Mouse (Mus musculus) forebrain, embryonic 16.5 days (tissue): Measurements from ENCODE around the gene Rps12. TPM values are rescaled to one million over a fixed set of nuclear protein-coding genes. Genes with fewer than 3 reads are reported as not detected.

ENCODE experiments used
- ATAC-seq: fragments of 200-750 bp; cut with Nextera tagmentation; 2 replicates; pipeline ENCODE4 v1.8.0; 2017; ENCODE audit warnings: mild to moderate bottlenecking, moderate library complexity
- H3K27ac ChIP-seq: fragments of 300-500 bp; sonication (generic); 2 replicates; pipeline ENCODE4 v1.5.1; 2014; ENCODE audit warnings: low read length, control low read depth
- H3K27me3 ChIP-seq: fragments of 300-500 bp; sonication (generic); replicated peaks from 2 replicates; pipeline ENCODE4 v1.6.1; 2014; ENCODE audit warnings: low read length; ENCODE audit not compliant: control insufficient read depth, insufficient read depth
- H3K36me3 ChIP-seq: fragments of 300-500 bp; sonication (generic); 2 replicates; pipeline ENCODE4 v1.6.1; 2014; ENCODE audit not compliant: control insufficient read depth, insufficient read depth
- H3K4me1 ChIP-seq: fragments of 300-500 bp; sonication (generic); replicated peaks from 2 replicates; pipeline ENCODE4 v1.6.1; 2014; ENCODE audit warnings: low read length; ENCODE audit not compliant: control insufficient read depth, insufficient read depth
- H3K4me2 ChIP-seq: fragments of 300-500 bp; sonication (generic); 2 replicates; pipeline ENCODE4 v1.6.1; 2014; ENCODE audit warnings: mild to moderate bottlenecking, low read length, control low read depth
- H3K4me3 ChIP-seq: fragments of 300-500 bp; sonication (generic); replicated peaks from 2 replicates; pipeline ENCODE4 v1.5.1; 2014; ENCODE audit warnings: mild to moderate bottlenecking, low read length, control low read depth
- H3K9ac ChIP-seq: fragments of 300-500 bp; sonication (generic); replicated peaks from 2 replicates; pipeline ENCODE4 v1.6.1; 2014; ENCODE audit warnings: low read depth, low read length, control low read depth
- H3K9me3 ChIP-seq: fragments of 300-500 bp; sonication (generic); 2 replicates; pipeline ENCODE4 v1.6.1; 2016; ENCODE audit warnings: low read length; ENCODE audit not compliant: control insufficient read depth
- WGBS: fragments of 180-500 bp; shearing (Covaris S2); extraction: QIAGEN DNeasy Blood & Tissue Kit; methylation state at CpG from one replicate; pipeline ENCODE4 v1.1.7; 2014; 5-methylcytosine and 5-hydroxymethylcytosine counted together
- polyA plus RNA-seq: library from polyadenylated mRNA; unstranded; fragments of >200 nt; fragmentation: Nextera tagmentation; extraction: Ambion mirVana; gene quantifications from 2 replicates; pipeline ENCODE4 v1.2.1, GENCODE M21; 2015

Rps12 gene
- polyA plus RNA-seq, 1 experiment from 2014 or later = 105 TPM

- no peak overlapping the region for H3K27ac ChIP-seq
- H3K36me3 ChIP-seq = peaks cover 3% of the 10 kb centered on the region
- no peaks in the 10 kb centered on the region for H3K9me3 ChIP-seq
- no peaks in the 10 kb centered on the region for H3K27me3 ChIP-seq
- no peak overlapping the region for H3K9ac ChIP-seq
- no peak for ATAC-seq
- no peak overlapping the region for H3K4me2 ChIP-seq
- whole genome bisulfite sequencing = 45% methylated on average over 4 of the region's 4 CpGs
- no peak overlapping the region for H3K4me3 ChIP-seq
- H3K4me1 ChIP-seq = no peaks in the 10 kb centered on the region
Observed at GRCm38 (mm10) chr10:23806201-23806600, 19.1 kb upstream of the Rps12 start.

GRCm38 (mm10) chr10:23804665-23805064, 17.6 kb upstream of the Rps12 start:
- no peak for ATAC-seq
- Histone ChIP-seq H3K9ac (no peak overlapping the region), H3K4me3 (no peak overlapping the region), H3K9me3 (no peaks in the 10 kb centered on the region), H3K27me3 (no peaks in the 10 kb centered on the region), H3K4me1 (no peaks in the 10 kb centered on the region), H3K36me3 (peaks cover 3% of the 10 kb centered on the region), H3K4me2 (no peak overlapping the region), H3K27ac (no peak overlapping the region)
- 69% methylated on average over 3 of the region's 3 CpGs for WGBS

- no peaks in the 10 kb centered on the region for H3K27me3 ChIP-seq
- no peak for ATAC-seq
- no peak overlapping the region for H3K4me2 ChIP-seq
- no peaks in the 10 kb centered on the region for H3K9me3 ChIP-seq
- H3K36me3 ChIP-seq = peaks cover 3% of the 10 kb centered on the region
- peaks cover 5% of the 10 kb centered on the region for H3K4me1 ChIP-seq
- WGBS = 69% methylated on average over 3 of the region's 3 CpGs
- no peak overlapping the region for H3K4me3 ChIP-seq
- H3K9ac ChIP-seq = no peak overlapping the region
- H3K27ac ChIP-seq = no peak overlapping the region
Observed at GRCm38 (mm10) chr10:23802911-23803310, 15.8 kb upstream of the Rps12 start.

GRCm38 (mm10) chr10:23799933-23800332, 12.9 kb upstream of the Rps12 start:
- Histone ChIP-seq H3K27ac (no peak overlapping the region), H3K27me3 (no peaks in the 10 kb centered on the region), H3K4me2 (no peak overlapping the region), H3K4me3 (no peak overlapping the region), H3K9ac (no peak overlapping the region), H3K4me1 (peaks cover 17% of the 10 kb centered on the region), H3K36me3 (peaks cover 3% of the 10 kb centered on the region), H3K9me3 (no peaks in the 10 kb centered on the region)
- no peak for ATAC-seq
- WGBS = 40% methylated on average over 3 of the region's 3 CpGs

- Histone ChIP-seq H3K27me3 (no peaks in the 10 kb centered on the region), H3K27ac (no peak overlapping the region), H3K4me3 (peak overlapping the region; percentile 22), H3K4me2 (peak overlapping the region; percentile 66), H3K4me1 (peaks cover 17% of the 10 kb centered on the region), H3K9ac (no peak overlapping the region), H3K9me3 (no peaks in the 10 kb centered on the region), H3K36me3 (no peaks in the 10 kb centered on the region; the same call in 1 of the 2 replicates)
- 76% methylated on average over 1 of the region's 1 CpGs for WGBS
- no peak for ATAC-seq
Observed at GRCm38 (mm10) chr10:23798142-23798541, 11.1 kb upstream of the Rps12 start.

GRCm38 (mm10) chr10:23797606-23798005, 10.5 kb upstream of the Rps12 start:
- peak; percentile 29 for ATAC-seq
- H3K9me3 ChIP-seq = no peaks in the 10 kb centered on the region
- H3K4me1 ChIP-seq = peaks cover 17% of the 10 kb centered on the region
- H3K4me2 ChIP-seq = peak overlapping the region; percentile 66
- peak overlapping the region; percentile 76 for H3K4me3 ChIP-seq
- no peaks in the 10 kb centered on the region for H3K27me3 ChIP-seq
- peak overlapping the region; percentile 92 for H3K9ac ChIP-seq
- no peaks in the 10 kb centered on the region; the same call in 1 of the 2 replicates for H3K36me3 ChIP-seq
- 3% methylated on average over 3 of the region's 3 CpGs for WGBS
- H3K27ac ChIP-seq = no peak overlapping the region

- Histone ChIP-seq H3K4me2 (peak within 1 kb of the TSS; percentile 66), H3K4me3 (peak within 1 kb of the TSS; percentile 76), H3K27ac (peak within 1 kb of the TSS; percentile 34), H3K36me3 (no peaks in the 10 kb centered on the region; the same call in 1 of the 2 replicates), H3K9ac (peak within 1 kb of the TSS; percentile 92), H3K4me1 (peaks cover 17% of the 10 kb centered on the region), H3K9me3 (no peaks in the 10 kb centered on the region), H3K27me3 (no peaks in the 10 kb centered on the region)
- ATAC-seq = peak; percentile 78
- WGBS = 2% methylated on average over 43 of the region's 43 CpGs
Observed at GRCm38 (mm10) chr10:23796551-23797503, 9.8 kb upstream of the Rps12 start, which contains the start of gene Slc18b1. TSS of gene Slc18b1 (plus strand) at chr10:23796986.

GRCm38 (mm10) chr10:23795871-23796520, 8.9 kb upstream of the Rps12 start:
- peak overlapping the region; percentile 76 for H3K4me3 ChIP-seq
- no peaks in the 10 kb centered on the region for H3K27me3 ChIP-seq
- no peaks in the 10 kb centered on the region for H3K36me3 ChIP-seq
- H3K27ac ChIP-seq = no peak overlapping the region
- no peaks in the 10 kb centered on the region for H3K9me3 ChIP-seq
- peak overlapping the region; percentile 92 for H3K9ac ChIP-seq
- H3K4me2 ChIP-seq = peak overlapping the region; percentile 66
- peaks cover 17% of the 10 kb centered on the region for H3K4me1 ChIP-seq
- peak; percentile 7; the same call in 1 of the 2 replicates for ATAC-seq
- 41% methylated on average over 9 of the region's 9 CpGs for WGBS

- Histone ChIP-seq H3K4me3 (peak overlapping the region; percentile 91), H3K4me2 (peak overlapping the region; percentile 77), H3K27me3 (no peaks in the 10 kb centered on the region), H3K9ac (peak overlapping the region; percentile 53), H3K36me3 (peaks cover 20% of the 10 kb centered on the region), H3K4me1 (peaks cover 24% of the 10 kb centered on the region), H3K27ac (no peak overlapping the region), H3K9me3 (no peaks in the 10 kb centered on the region)
- whole genome bisulfite sequencing = 15% methylated on average over 8 of the region's 8 CpGs
- no peak for ATAC-seq
Observed at GRCm38 (mm10) chr10:23788056-23788600, 1.1 kb upstream of the Rps12 start.
